Mouse (Mus musculus) lung, postnatal 10 days (tissue): Measurements from ENCODE around the gene Steap1.

Experiments used
- DNase-seq: peaks from one replicate; pipeline ENCODE4 v3.0.0; 2021

Gene Steap1

GRCm38 (mm10) chr5:5686973-5687372, 62.2 kb downstream of the Steap1 start:
- DNase-seq = no peak
